Mouse (Mus musculus): Measurements from ENCODE around the gene Gm49361. TPM values are rescaled to one million over a fixed set of nuclear protein-coding genes. Genes with fewer than 3 reads are reported as not detected.
A peak's percentile ranks its signal among the peaks of the same experiment; 100 is the strongest.

Gm49361 gene
- polyA plus RNA-seq, 1 experiment, result not detected

GRCm38 (mm10) chr14:57707100-57707893 is 38.6 kb downstream of the Gm49361 start:
- Histone ChIP-seq H3K4me3 (replicated peaks; ENCODE audit: control insufficient read depth, low read depth, low read length) (no peak overlapping the region), H3K4me1 (ENCODE audit: control insufficient read depth, insufficient read depth, low read length) (peaks cover 8% of the 10 kb centered on the region), H3K27ac (ENCODE audit: control insufficient read depth, insufficient read depth, low read depth, low read length, poor library complexity) (no peak overlapping the region)
- WGBS, result 76% methylated on average over 18 of the region's 18 CpGs
- TF ChIP-seq POLR2A (IDR thresholded peaks at IDR 0.05; ENCODE audit: borderline replicate concordance, control insufficient read depth, low read depth, low read length) (no peak), CTCF (IDR thresholded peaks at IDR 0.05; ENCODE audit: control insufficient read depth, insufficient read depth, low read length) (no peak)

GRCm38 (mm10) chr14:57706760-57707099 is 39.2 kb downstream of the Gm49361 start:
- no peak overlapping the region for H3K27ac ChIP-seq (ENCODE audit: control insufficient read depth, insufficient read depth, low read depth, low read length, poor library complexity)
- TF ChIP-seq CTCF (IDR thresholded peaks at IDR 0.05; ENCODE audit: control insufficient read depth, insufficient read depth, low read length), result no peak
- no peak for TF ChIP-seq POLR2A (IDR thresholded peaks at IDR 0.05; ENCODE audit: borderline replicate concordance, control insufficient read depth, low read depth, low read length)
- 78% methylated on average over 4 of the region's 4 CpGs for WGBS
- no peak overlapping the region for H3K4me3 ChIP-seq (replicated peaks; ENCODE audit: control insufficient read depth, low read depth, low read length)
- peaks cover 7% of the 10 kb centered on the region for H3K4me1 ChIP-seq (ENCODE audit: control insufficient read depth, insufficient read depth, low read length)

GRCm38 (mm10) chr14:57705759-57706158 is 40.1 kb downstream of the Gm49361 start:
- Histone ChIP-seq H3K27ac (ENCODE audit: control insufficient read depth, insufficient read depth, low read depth, low read length, poor library complexity) (no peak overlapping the region), H3K4me3 (replicated peaks; ENCODE audit: control insufficient read depth, low read depth, low read length) (no peak overlapping the region), H3K4me1 (ENCODE audit: control insufficient read depth, insufficient read depth, low read length) (peaks cover 4% of the 10 kb centered on the region)
- no peak for TF ChIP-seq POLR2A (IDR thresholded peaks at IDR 0.05; ENCODE audit: borderline replicate concordance, control insufficient read depth, low read depth, low read length)
- no peak for TF ChIP-seq CTCF (IDR thresholded peaks at IDR 0.05; ENCODE audit: control insufficient read depth, insufficient read depth, low read length)
- 87% methylated on average over 4 of the region's 4 CpGs for WGBS

GRCm38 (mm10) chr14:57705075-57705474 is 40.8 kb downstream of the Gm49361 start:
- TF ChIP-seq POLR2A (IDR thresholded peaks at IDR 0.05; ENCODE audit: borderline replicate concordance, control insufficient read depth, low read depth, low read length) (no peak), CTCF (IDR thresholded peaks at IDR 0.05; ENCODE audit: control insufficient read depth, insufficient read depth, low read length) (no peak)
- Histone ChIP-seq H3K4me1 (ENCODE audit: control insufficient read depth, insufficient read depth, low read length) (peaks cover 2% of the 10 kb centered on the region; the same call in 1 of the 2 replicates), H3K27ac (ENCODE audit: control insufficient read depth, insufficient read depth, low read depth, low read length, poor library complexity) (no peak overlapping the region), H3K4me3 (replicated peaks; ENCODE audit: control insufficient read depth, low read depth, low read length) (no peak overlapping the region)
- WGBS, result 79% methylated on average over 4 of the region's 4 CpGs

- peaks cover 1% of the 10 kb centered on the region; the same call in 1 of the 2 replicates for H3K4me1 ChIP-seq (ENCODE audit: control insufficient read depth, insufficient read depth, low read length)
- TF ChIP-seq POLR2A (IDR thresholded peaks at IDR 0.05; ENCODE audit: borderline replicate concordance, control insufficient read depth, low read depth, low read length), result no peak
- TF ChIP-seq CTCF (IDR thresholded peaks at IDR 0.05; ENCODE audit: control insufficient read depth, insufficient read depth, low read length), result no peak
- 0 out of 2 replicates have a peak overlapping the region, but pooled peaks have one; percentile 6 for H3K27ac ChIP-seq (ENCODE audit: control insufficient read depth, insufficient read depth, low read depth, low read length, poor library complexity)
- WGBS, result 73% methylated on average over 12 of the region's 12 CpGs
- H3K4me3 ChIP-seq (replicated peaks; ENCODE audit: control insufficient read depth, low read depth, low read length), result no peak overlapping the region
These were observed 43.9 kb downstream of the Gm49361 start for GRCm38 (mm10) chr14:57701915-57702477.

- Histone ChIP-seq H3K4me1 (ENCODE audit: control insufficient read depth, insufficient read depth, low read length) (peaks cover 1% of the 10 kb centered on the region; the same call in 1 of the 2 replicates), H3K27ac (ENCODE audit: control insufficient read depth, insufficient read depth, low read depth, low read length, poor library complexity) (no peak overlapping the region), H3K4me3 (replicated peaks; ENCODE audit: control insufficient read depth, low read depth, low read length) (no peak overlapping the region)
- no peak for TF ChIP-seq CTCF (IDR thresholded peaks at IDR 0.05; ENCODE audit: control insufficient read depth, insufficient read depth, low read length)
- 0 out of 2 replicates have a peak, but pooled peaks have one; percentile 0 for TF ChIP-seq POLR2A (IDR thresholded peaks at IDR 0.05; ENCODE audit: borderline replicate concordance, control insufficient read depth, low read depth, low read length)
- 96% methylated on average over 33 of the region's 33 CpGs for WGBS
These were observed 46.4 kb downstream of the Gm49361 start for GRCm38 (mm10) chr14:57699461-57699970.

GRCm38 (mm10) chr14:57699016-57699415 is 46.9 kb downstream of the Gm49361 start:
- H3K4me1 ChIP-seq (ENCODE audit: control insufficient read depth, insufficient read depth, low read length), result peaks cover 1% of the 10 kb centered on the region; the same call in 1 of the 2 replicates
- TF ChIP-seq POLR2A (IDR thresholded peaks at IDR 0.05; ENCODE audit: borderline replicate concordance, control insufficient read depth, low read depth, low read length) (no peak), CTCF (IDR thresholded peaks at IDR 0.05; ENCODE audit: control insufficient read depth, insufficient read depth, low read length) (no peak)
- H3K27ac ChIP-seq (ENCODE audit: control insufficient read depth, insufficient read depth, low read depth, low read length, poor library complexity), result no peak overlapping the region
- H3K4me3 ChIP-seq (replicated peaks; ENCODE audit: control insufficient read depth, low read depth, low read length), result no peak overlapping the region
- 87% methylated on average over 10 of the region's 10 CpGs for WGBS

- TF ChIP-seq POLR2A (IDR thresholded peaks at IDR 0.05; ENCODE audit: borderline replicate concordance, control insufficient read depth, low read depth, low read length), result no peak
- no peak for TF ChIP-seq CTCF (IDR thresholded peaks at IDR 0.05; ENCODE audit: control insufficient read depth, insufficient read depth, low read length)
- no peak overlapping the region for H3K27ac ChIP-seq (ENCODE audit: control insufficient read depth, insufficient read depth, low read depth, low read length, poor library complexity)
- H3K4me1 ChIP-seq (ENCODE audit: control insufficient read depth, insufficient read depth, low read length), result no peaks in the 10 kb centered on the region; the same call in 1 of the 2 replicates
- no peak overlapping the region for H3K4me3 ChIP-seq (replicated peaks; ENCODE audit: control insufficient read depth, low read depth, low read length)
- WGBS, result 94% methylated on average over 15 of the region's 15 CpGs
These were observed 49.8 kb downstream of the Gm49361 start for GRCm38 (mm10) chr14:57696066-57696465.
